Mouse (Mus musculus) inflammation-experienced regulatory T-cells, adult 16 weeks (primary cell): ENCODE data around the gene Frmpd2. TPM values are rescaled to one million over a fixed set of nuclear protein-coding genes. Genes with fewer than 3 reads are reported as not detected.

Experiments used
- polyA plus RNA-seq: library from polyadenylated mRNA; unstranded; fragments of 100-300 nt; shearing (Covaris generic); gene quantifications from one replicate; pipeline ENCODE4 v1.2.1, GENCODE M21; 2017

The Frmpd2 gene
- polyA plus RNA-seq: not detected

GRCm38 (mm10) chr14:33471331-33471730 is at the start of gene Frmpd2:
Gene Frmpd2, plus strand, starts transcription at chr14:33471696.

GRCm38 (mm10) chr14:33447027-33447569 is 24.4 kb upstream of the Frmpd2 start, which contains the start of gene Mapk8:
Gene Mapk8, minus strand, starts transcription at chr14:33447158.

GRCm38 (mm10) chr14:33588951-33589350 is 117.5 kb downstream of the Frmpd2 start, which contains the start of gene Ptpn20:
Gene Ptpn20, plus strand, starts transcription at chr14:33589207.

Other genes starting within 250 kb of the Frmpd2 start
- gene Mapk8, start 24.5 kb upstream of the Frmpd2 start, polyA plus RNA-seq: 7.6 TPM
- not detected for gene Ptpn20, start 117.5 kb downstream of the Frmpd2 start, polyA plus RNA-seq